Mouse (Mus musculus): Measurements from ENCODE around the gene Acp7.

The Acp7 gene

DNA sequence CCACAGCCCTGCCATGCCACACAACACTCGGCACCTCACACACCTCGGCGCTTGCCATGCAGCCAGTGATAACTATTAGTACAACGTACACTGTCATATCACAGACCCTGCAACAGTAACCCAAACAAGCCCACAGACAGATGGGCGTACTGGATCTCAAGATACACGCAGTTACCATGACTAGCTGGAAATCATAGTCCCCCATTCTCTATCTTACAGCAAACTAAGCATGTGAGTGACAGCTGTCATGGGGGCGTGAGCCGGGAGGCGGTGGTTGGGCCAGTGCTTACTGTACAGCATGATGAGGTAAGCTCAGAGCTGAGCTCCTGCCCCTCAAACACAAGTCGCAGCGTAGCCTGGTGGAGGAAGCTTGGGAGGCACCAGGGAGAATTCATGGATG, 55.5 kb downstream of the Acp7 start:
- no peak for DNase-seq (ENCODE audit: low read depth, low spot score)
- Histone ChIP-seq H3K27me3 (ENCODE audit: control insufficient read depth, insufficient read depth, low read length, poor library complexity, severe bottlenecking) (no peaks in the 10 kb centered on the region), H3K36me3 (ENCODE audit: control insufficient read depth, insufficient read depth, low read length, poor library complexity, severe bottlenecking) (no peaks in the 10 kb centered on the region; the same call in 1 of the 2 replicates)

DNA sequence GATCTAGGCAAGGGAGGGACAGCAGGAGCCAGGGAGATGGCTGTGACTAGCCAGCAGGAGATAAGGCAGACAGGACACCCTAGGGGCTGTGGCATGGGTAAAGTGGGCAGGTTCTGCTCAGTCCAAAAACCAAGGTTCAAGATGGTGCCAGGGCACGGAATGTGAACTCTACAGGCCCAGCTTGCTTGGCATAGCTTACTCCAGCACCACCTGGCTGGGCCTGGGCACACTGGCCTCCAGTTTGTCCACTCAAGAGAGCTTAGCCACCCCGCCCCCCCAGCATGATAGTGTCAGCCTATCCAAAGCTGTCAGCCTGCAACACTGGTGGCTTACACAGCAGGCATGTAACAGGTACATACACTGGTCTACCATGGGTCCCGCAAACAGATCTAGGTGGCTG, 57.9 kb downstream of the Acp7 start:
- H3K27me3 ChIP-seq (ENCODE audit: control insufficient read depth, insufficient read depth, low read length, poor library complexity, severe bottlenecking) = no peaks in the 10 kb centered on the region

DNA sequence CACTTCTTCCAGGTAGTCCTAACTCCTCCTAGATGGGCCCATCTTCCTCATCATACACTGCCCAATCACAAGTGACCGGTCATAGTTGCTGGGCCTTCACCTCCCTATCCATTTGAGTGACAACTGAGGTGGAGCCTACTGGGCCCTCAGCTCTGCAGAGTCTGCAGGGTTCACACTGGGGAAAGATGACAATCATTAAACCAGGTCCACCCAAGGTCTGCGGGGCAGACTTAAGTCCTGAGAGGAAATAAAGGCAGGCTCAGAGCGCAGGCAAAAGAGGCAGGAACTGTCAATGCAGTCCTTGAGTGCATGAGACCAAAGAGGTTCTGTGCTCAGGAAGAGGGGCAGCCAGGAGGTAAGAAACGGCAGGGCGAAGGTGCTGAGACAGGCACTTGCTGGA, 58.4 kb downstream of the Acp7 start:
- H3K36me3 ChIP-seq (ENCODE audit: control insufficient read depth, insufficient read depth, low read length, poor library complexity, severe bottlenecking) = no peaks in the 10 kb centered on the region
- H3K27me3 ChIP-seq (ENCODE audit: control insufficient read depth, insufficient read depth, low read length, poor library complexity, severe bottlenecking) = no peaks in the 10 kb centered on the region
- no peak for DNase-seq (ENCODE audit: low read depth, low spot score)

More for the DNA sequence above, 57.9 kb downstream of the Acp7 start:
- no peaks in the 10 kb centered on the region for H3K36me3 ChIP-seq (ENCODE audit: control insufficient read depth, insufficient read depth, low read length, poor library complexity, severe bottlenecking)
- no peak for DNase-seq (ENCODE audit: low read depth, low spot score)

DNA sequence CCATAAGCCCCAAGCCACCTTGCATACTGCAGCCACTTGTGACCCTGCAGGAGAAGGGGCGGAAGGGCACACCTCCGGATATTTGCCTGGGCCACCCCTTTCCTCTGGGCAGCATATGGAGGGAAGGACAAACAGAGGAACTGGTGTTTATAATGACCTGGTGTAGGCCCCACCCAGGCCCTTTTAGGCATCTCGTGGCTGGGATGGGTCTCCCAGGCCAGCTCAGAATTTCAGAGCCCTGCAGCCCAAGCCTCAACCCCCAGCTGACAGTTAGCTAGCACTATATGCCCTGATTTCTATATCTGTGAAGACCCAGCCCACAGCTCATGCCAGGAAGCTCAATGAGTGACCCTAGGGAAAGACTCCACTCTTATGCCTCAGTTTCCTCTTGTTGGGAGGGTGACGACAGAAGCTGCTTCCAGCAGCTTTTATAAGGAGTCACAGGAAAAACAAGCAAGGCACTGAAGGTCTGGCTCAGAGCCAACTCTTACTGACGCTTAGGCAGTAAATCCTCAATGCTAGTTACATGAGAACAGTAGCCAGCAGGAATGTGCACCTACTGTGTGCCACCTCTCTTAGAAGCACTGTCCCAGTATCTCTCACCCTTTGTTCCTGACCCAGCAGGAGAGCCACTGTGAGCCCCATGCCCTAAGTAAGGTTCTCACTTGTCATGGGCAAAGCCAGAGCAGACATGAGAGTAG, 60.0 kb downstream of the Acp7 start:
- H3K27me3 ChIP-seq (ENCODE audit: control insufficient read depth, insufficient read depth, low read length, poor library complexity, severe bottlenecking) = no peaks in the 10 kb centered on the region
- H3K36me3 ChIP-seq (ENCODE audit: control insufficient read depth, insufficient read depth, low read length, poor library complexity, severe bottlenecking) = no peaks in the 10 kb centered on the region
- no peak for DNase-seq (ENCODE audit: low read depth, low spot score)

DNA sequence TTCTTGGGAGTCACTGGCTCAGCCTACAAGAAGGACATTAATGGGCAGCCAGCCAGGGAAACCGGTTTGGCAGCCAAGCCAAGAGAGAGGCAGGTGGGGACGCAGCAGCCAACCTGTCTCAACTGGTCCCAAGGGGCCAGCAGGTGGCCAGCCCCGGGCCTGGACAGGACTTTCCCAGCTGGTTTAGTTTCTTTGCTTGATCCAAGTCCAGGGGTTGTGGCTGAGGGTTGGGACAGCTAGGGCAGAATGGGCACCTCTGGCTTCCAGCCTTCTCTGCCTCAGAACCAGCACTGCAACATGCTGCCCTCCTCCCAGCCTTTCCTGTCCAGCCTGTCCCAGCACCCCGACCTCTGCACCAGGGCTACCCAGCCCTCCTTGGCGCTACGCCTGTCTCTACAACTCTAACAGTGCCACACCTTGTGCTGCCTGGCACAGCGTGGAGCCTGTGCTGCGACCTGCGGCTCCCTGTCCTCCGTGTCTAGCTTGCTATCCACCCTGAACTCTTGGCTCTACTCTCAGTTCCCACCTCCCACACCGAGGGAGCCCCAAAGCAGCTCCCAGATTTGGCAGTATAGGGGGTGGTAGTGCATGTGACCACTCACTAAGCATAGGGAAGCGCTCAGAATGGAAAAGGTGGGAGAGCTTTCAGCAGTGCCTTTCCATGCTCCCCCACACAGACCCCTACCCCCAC, 60.7 kb downstream of the Acp7 start:
- no peak for DNase-seq (ENCODE audit: low read depth, low spot score)
- Histone ChIP-seq H3K36me3 (ENCODE audit: control insufficient read depth, insufficient read depth, low read length, poor library complexity, severe bottlenecking) (no peaks in the 10 kb centered on the region), H3K27me3 (ENCODE audit: control insufficient read depth, insufficient read depth, low read length, poor library complexity, severe bottlenecking) (no peaks in the 10 kb centered on the region)

DNA sequence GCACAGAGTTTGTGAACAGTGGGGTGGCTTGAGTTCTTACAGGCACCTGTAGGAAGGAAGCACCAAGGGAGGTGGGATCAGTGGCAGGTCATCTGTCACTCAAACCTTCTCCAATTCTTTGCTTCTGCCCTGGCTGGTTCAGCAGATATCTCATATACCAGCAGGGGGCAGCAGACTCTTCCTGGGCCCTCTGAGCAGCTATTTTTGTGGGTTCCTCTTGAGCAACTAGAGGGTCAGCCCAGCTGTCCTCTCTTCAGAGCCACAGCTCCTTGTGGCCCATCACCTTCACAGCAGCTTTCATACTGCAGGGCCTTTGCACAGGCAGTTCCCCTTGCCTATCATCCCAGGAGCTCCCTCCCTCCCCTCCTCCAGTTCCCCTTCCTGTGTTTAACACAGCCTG, 62.9 kb downstream of the Acp7 start:
- Histone ChIP-seq H3K27me3 (ENCODE audit: control insufficient read depth, insufficient read depth, low read length, poor library complexity, severe bottlenecking) (no peaks in the 10 kb centered on the region), H3K36me3 (ENCODE audit: control insufficient read depth, insufficient read depth, low read length, poor library complexity, severe bottlenecking) (no peaks in the 10 kb centered on the region)
- peak; percentile 82 for DNase-seq (ENCODE audit: low read depth, low spot score)

DNA sequence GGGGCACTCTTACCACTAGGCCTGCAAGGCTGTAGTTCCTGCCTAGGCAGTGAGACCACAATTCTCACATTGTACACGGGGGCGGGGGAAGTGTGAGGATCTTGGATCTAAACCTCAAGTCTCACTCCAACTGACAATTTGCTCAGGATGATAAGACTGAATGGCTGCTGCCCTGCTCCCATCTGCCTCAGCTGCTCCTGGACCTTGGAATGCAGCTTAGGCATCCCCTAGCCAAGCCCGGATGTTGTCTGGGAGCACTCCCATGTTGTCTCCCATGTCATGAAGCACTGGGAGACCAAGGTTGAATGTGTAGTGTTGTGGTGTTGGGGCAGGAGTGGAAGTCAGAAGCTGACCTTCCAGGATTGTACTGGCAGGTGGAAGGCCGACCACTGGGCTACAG, 63.6 kb downstream of the Acp7 start:
- H3K27me3 ChIP-seq (ENCODE audit: control insufficient read depth, insufficient read depth, low read length, poor library complexity, severe bottlenecking) = no peaks in the 10 kb centered on the region
- DNase-seq (ENCODE audit: low read depth, low spot score) = no peak
- no peaks in the 10 kb centered on the region for H3K36me3 ChIP-seq (ENCODE audit: control insufficient read depth, insufficient read depth, low read length, poor library complexity, severe bottlenecking)

DNA sequence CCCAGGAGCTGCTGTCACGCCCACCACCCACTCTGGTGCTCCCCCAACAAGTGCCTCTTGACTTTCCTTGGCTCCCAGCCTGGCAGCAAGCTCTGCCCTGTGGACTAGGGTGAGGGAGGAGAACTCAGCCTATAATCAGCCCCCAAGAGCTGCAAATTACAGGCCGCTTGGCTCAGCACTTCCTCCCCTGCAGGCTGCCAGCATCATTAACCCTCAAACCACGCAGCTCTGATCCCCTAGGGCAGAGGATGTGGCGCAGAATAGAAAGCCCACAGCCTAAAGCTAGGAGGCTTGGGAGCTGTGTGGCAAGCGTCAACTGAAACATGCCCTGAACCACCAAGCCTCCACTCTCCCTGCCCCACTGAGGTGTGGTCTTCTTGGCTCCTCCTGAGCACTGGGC, 65.7 kb downstream of the Acp7 start:
- H3K36me3 ChIP-seq (ENCODE audit: control insufficient read depth, insufficient read depth, low read length, poor library complexity, severe bottlenecking) = no peaks in the 10 kb centered on the region; the same call in 1 of the 2 replicates
- DNase-seq (ENCODE audit: low read depth, low spot score) = no peak
- no peaks in the 10 kb centered on the region for H3K27me3 ChIP-seq (ENCODE audit: control insufficient read depth, insufficient read depth, low read length, poor library complexity, severe bottlenecking)

DNA sequence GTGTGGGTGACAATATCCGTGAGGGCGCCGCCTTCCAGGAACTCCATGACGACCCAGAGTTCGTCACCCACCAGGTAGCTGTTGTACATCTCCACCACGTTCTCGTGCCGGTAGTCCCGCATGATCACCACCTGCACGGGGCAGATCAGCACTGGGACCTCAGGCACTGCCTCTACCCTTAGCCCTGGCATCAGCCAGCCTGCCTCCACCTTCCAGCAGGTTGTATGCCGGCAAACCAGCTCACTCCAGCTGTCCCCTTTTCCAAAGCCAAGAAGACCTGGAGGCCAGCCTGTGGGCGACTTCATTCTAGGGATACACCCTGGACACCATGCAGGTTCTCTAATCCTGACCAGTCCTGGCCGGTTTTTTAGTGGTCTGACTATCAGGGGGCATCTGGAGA, 68.2 kb downstream of the Acp7 start:
- H3K36me3 ChIP-seq (ENCODE audit: control insufficient read depth, insufficient read depth, low read length, poor library complexity, severe bottlenecking) = peaks cover 3% of the 10 kb centered on the region; the same call in 1 of the 2 replicates
- no peak for DNase-seq (ENCODE audit: low read depth, low spot score)
- H3K27me3 ChIP-seq (ENCODE audit: control insufficient read depth, insufficient read depth, low read length, poor library complexity, severe bottlenecking) = no peaks in the 10 kb centered on the region

DNA sequence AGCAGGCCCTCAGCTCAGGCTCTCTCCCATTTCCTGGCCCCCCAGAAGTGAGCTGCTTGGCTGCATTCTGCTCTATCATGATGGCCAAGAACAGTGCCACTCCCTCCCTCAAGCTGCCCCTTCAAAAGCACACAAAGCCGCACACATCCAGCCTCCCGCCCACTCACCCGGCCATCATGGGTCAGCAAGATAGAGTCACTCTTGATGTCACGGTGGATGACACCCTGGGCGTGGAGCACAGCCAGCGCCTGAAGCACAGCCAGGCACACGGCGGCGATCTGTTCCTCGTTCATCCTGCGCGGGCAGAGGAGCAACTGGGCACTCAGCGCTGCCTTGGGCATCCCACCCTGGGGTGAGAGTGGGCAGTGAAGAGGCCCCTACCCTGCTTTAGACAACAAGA, 68.8 kb downstream of the Acp7 start:
- H3K27me3 ChIP-seq (ENCODE audit: control insufficient read depth, insufficient read depth, low read length, poor library complexity, severe bottlenecking) = no peaks in the 10 kb centered on the region
- no peak for DNase-seq (ENCODE audit: low read depth, low spot score)
- H3K36me3 ChIP-seq (ENCODE audit: control insufficient read depth, insufficient read depth, low read length, poor library complexity, severe bottlenecking) = peaks cover 3% of the 10 kb centered on the region; the same call in 1 of the 2 replicates

DNA sequence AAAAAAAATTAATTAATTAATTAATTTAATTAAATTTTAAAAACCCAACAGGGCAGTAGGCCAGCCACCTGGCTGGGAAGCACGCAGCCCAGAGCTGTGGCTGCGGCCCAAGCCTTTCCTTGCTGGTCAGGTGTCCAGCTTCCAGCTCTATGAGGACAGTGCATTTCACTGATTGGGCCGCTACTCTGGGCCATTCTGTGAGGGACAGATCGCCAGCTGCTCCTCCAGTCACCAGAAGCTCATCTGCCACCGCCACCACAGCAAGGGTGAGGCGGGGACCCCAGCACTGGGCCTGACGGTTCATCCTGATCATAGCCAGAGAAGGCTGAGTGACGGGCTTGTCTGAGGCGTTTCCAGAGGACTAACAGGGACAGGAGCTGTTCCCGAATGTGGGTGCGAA, 69.2 kb downstream of the Acp7 start:
- no peak for DNase-seq (ENCODE audit: low read depth, low spot score)
- peaks cover 3% of the 10 kb centered on the region; the same call in 1 of the 2 replicates for H3K36me3 ChIP-seq (ENCODE audit: control insufficient read depth, insufficient read depth, low read length, poor library complexity, severe bottlenecking)
- H3K27me3 ChIP-seq (ENCODE audit: control insufficient read depth, insufficient read depth, low read length, poor library complexity, severe bottlenecking) = no peaks in the 10 kb centered on the region

DNA sequence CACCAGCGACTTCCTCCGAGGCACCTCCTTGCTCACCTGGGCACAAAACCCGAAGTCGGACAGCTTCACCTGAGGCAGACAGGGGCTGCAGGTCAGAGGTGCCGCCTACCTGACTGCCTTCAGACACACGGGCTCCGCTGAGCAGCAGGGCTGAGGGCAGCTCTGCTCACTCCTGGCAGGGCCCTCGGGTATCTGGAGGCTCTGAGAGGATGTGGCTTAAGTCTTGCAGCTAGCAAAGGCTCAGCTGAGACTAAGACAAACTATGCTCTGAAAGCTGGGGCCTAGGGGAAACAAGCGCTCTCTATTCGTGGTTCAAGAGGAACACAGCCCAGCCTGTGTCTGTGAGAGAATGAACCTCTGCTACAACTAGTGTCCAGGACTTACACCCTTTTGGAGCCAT, 70.3 kb downstream of the Acp7 start:
- Histone ChIP-seq H3K27me3 (ENCODE audit: control insufficient read depth, insufficient read depth, low read length, poor library complexity, severe bottlenecking) (no peaks in the 10 kb centered on the region), H3K36me3 (ENCODE audit: control insufficient read depth, insufficient read depth, low read length, poor library complexity, severe bottlenecking) (peaks cover 3% of the 10 kb centered on the region; the same call in 1 of the 2 replicates)
- DNase-seq (ENCODE audit: low read depth, low spot score) = no peak

DNA sequence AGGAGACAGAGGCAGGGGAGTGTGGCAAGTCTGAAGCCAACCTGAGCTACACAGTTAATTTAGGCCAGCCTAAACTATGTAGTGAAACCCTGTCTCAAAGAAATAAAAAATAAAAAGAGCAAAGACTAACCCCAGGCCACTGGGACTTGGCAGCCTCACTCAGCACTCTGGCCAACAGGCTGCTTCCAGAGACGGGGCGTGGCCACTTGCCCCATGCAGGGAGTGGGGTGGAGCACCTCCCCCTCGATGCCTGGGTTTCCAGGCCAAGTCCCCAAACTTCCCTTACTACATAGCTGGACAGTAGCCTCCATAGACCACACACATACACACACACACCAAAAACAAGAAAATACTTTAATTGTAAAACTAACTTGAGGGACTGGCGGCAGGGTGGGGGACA, 72.6 kb downstream of the Acp7 start:
- Histone ChIP-seq H3K36me3 (ENCODE audit: control insufficient read depth, insufficient read depth, low read length, poor library complexity, severe bottlenecking) (peaks cover 3% of the 10 kb centered on the region; the same call in 1 of the 2 replicates), H3K27me3 (ENCODE audit: control insufficient read depth, insufficient read depth, low read length, poor library complexity, severe bottlenecking) (no peaks in the 10 kb centered on the region)
- DNase-seq (ENCODE audit: low read depth, low spot score) = no peak

DNA sequence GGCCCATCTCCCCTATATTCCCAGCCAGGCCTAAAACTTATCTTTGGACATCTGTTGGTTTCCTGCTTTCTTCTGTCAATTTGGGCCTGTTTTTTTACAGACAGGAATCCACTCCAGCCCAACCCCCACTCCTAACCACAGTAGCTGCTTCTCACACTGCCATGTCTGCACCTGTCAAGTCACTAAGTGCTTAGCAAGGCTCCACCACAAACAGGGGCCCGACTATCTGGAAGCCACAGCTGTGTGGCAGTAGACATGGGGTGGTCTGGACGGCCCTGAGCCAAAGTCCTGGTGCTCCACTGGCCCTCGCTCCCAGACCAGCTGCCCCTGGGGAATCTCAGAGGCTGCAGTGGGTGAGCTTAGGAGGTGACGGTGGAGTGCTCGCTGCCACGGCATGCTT, 73.4 kb downstream of the Acp7 start:
- Histone ChIP-seq H3K27me3 (ENCODE audit: control insufficient read depth, insufficient read depth, low read length, poor library complexity, severe bottlenecking) (no peaks in the 10 kb centered on the region), H3K36me3 (ENCODE audit: control insufficient read depth, insufficient read depth, low read length, poor library complexity, severe bottlenecking) (peaks cover 3% of the 10 kb centered on the region; the same call in 1 of the 2 replicates)
- DNase-seq (ENCODE audit: low read depth, low spot score) = no peak

Measured in splenic B cell, adult 2 months (primary cell).